Mouse (Mus musculus): ENCODE measurements around the gene Arid3a. TPM values are rescaled to one million over a fixed set of nuclear protein-coding genes. Genes with fewer than 3 reads are reported as not detected.

Arid3a gene
- polyA plus RNA-seq, 1 experiment from 2014 or later = 5.3 TPM

- no peaks in the 10 kb centered on the region for H3K9me3 ChIP-seq
- 51% methylated on average over 11 of the region's 11 CpGs for WGBS
- peaks cover 53% of the 10 kb centered on the region for H3K4me1 ChIP-seq
- no peak overlapping the region for H3K4me2 ChIP-seq
- peaks cover 65% of the 10 kb centered on the region for H3K36me3 ChIP-seq
- no peak overlapping the region for H3K27ac ChIP-seq
- ATAC-seq (ENCODE audit: insufficient number of reproducible peaks, insufficient read depth, low FRiP score, low TSS enrichment, low read depth) = no peak
- H3K27me3 ChIP-seq = no peaks in the 10 kb centered on the region
- peak overlapping the region; percentile 27; the same call in 1 of the 2 replicates for H3K9ac ChIP-seq
- H3K4me3 ChIP-seq = no peak overlapping the region
Observed at GRCm38 (mm10) chr10:79937775-79938526, 11.1 kb downstream of the Arid3a start.

DNA sequence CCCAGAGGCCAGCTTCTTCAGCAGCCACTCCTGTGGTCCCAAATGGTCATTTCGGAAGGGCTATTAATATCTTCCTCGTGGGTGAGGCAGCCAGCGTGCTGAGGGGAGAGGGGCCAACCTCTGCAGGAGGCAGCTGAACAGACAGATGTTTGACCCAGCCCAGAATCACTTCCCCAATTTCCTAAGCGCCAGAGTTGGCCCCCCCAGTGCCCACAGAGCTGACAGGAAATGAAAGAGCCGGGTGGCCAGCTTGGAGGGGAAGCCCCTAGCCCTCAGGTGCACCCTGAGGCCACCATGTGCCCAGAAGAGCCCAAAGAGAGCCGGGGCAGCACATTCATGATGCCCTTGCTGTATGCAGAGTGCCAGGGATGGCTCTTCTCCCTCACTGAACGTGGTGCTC lies 13.9 kb downstream of the Arid3a start:
- 67% methylated on average over 7 of the region's 7 CpGs for WGBS
- Histone ChIP-seq H3K36me3 (peaks cover 47% of the 10 kb centered on the region), H3K4me2 (no peak overlapping the region), H3K4me1 (peaks cover 58% of the 10 kb centered on the region), H3K27ac (no peak overlapping the region), H3K27me3 (no peaks in the 10 kb centered on the region), H3K9ac (no peak overlapping the region), H3K4me3 (no peak overlapping the region), H3K9me3 (no peaks in the 10 kb centered on the region)
- no peak for ATAC-seq (ENCODE audit: insufficient number of reproducible peaks, insufficient read depth, low FRiP score, low TSS enrichment, low read depth)

DNA sequence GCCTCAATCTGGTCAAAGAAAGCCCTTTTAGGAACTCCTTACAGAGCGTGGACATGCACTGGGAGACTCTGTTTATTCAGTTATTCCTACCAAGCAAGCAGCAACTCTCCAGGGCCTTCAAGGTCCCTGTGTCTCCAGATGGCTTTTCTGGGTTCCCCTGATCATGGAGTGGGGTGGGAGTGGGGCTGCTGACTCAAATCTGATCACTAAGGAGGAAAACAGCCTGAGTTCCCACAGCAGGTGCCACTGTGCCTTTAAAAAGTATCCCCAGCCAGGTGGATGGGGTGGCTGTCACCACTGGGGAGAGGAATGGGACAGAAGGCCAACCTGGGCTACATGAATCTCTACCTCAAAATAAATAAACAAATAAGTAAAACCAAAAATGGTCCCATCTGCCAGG lies 16.1 kb downstream of the Arid3a start:
- WGBS = 84% methylated on average over 1 of the region's 1 CpGs
- peaks cover 53% of the 10 kb centered on the region for H3K4me1 ChIP-seq
- no peak for ATAC-seq (ENCODE audit: insufficient number of reproducible peaks, insufficient read depth, low FRiP score, low TSS enrichment, low read depth)
- H3K4me2 ChIP-seq = no peak overlapping the region
- H3K9me3 ChIP-seq = no peaks in the 10 kb centered on the region
- no peaks in the 10 kb centered on the region for H3K27me3 ChIP-seq
- no peak overlapping the region for H3K9ac ChIP-seq
- H3K4me3 ChIP-seq = no peak overlapping the region
- H3K36me3 ChIP-seq = peaks cover 55% of the 10 kb centered on the region
- peak overlapping the region; percentile 33; the same call in 1 of the 2 replicates for H3K27ac ChIP-seq

- Histone ChIP-seq H3K9me3 (no peaks in the 10 kb centered on the region), H3K27me3 (no peaks in the 10 kb centered on the region), H3K4me1 (peaks cover 50% of the 10 kb centered on the region), H3K4me3 (no peak overlapping the region), H3K9ac (no peak overlapping the region), H3K4me2 (no peak overlapping the region), H3K27ac (peak overlapping the region; percentile 33; the same call in 1 of the 2 replicates), H3K36me3 (peaks cover 56% of the 10 kb centered on the region)
- no peak for ATAC-seq (ENCODE audit: insufficient number of reproducible peaks, insufficient read depth, low FRiP score, low TSS enrichment, low read depth)
- WGBS = 66% methylated on average over 9 of the region's 9 CpGs
Observed at GRCm38 (mm10) chr10:79943471-79943901, 16.6 kb downstream of the Arid3a start.

GRCm38 (mm10) chr10:79945507-79946234 lies 18.8 kb downstream of the Arid3a start:
- peak overlapping the region; percentile 28 for H3K4me2 ChIP-seq
- H3K36me3 ChIP-seq = peaks cover 64% of the 10 kb centered on the region
- H3K27me3 ChIP-seq = no peaks in the 10 kb centered on the region
- H3K9me3 ChIP-seq = no peaks in the 10 kb centered on the region
- WGBS = 23% methylated on average over 16 of the region's 16 CpGs
- peaks cover 45% of the 10 kb centered on the region for H3K4me1 ChIP-seq
- peak overlapping the region; percentile 78 for H3K27ac ChIP-seq
- H3K4me3 ChIP-seq = 0 out of 2 replicates have a peak overlapping the region, but pooled peaks have one; percentile 4
- H3K9ac ChIP-seq = peak overlapping the region; percentile 58
- ATAC-seq (ENCODE audit: insufficient number of reproducible peaks, insufficient read depth, low FRiP score, low TSS enrichment, low read depth) = 0 out of 2 replicates have a peak, but pooled peaks have one; percentile 53

DNA sequence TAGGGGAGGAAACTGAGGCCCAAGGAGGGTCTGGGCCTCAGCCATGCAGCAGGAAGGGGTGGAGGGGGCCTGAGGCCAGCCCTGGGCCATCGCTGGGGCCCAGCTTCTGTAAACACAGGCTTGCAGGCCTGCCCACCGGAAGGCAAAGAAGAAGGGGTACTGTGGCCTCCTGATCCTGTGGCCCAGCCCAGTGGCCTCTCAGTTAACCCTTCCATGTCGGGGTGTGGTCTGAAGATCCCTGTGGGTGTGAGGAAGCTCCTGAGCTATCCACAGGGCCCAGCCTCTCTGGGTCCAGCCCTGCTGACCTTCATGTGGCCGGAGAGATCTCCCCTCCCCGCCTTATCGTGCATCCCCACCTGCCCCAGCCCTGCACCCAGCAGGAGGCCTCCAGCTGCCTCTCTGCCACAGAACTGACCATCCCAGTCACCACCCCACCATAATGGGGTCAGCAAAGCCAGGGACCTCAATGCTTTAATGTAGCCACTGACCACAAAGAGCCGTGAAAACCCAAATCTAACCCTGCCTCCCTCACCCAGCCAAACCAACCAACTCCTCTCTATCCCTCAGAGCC lies 20.0 kb downstream of the Arid3a start:
- 30% methylated on average over 7 of the region's 7 CpGs for WGBS
- no peak for ATAC-seq (ENCODE audit: insufficient number of reproducible peaks, insufficient read depth, low FRiP score, low TSS enrichment, low read depth)
- H3K36me3 ChIP-seq = peaks cover 64% of the 10 kb centered on the region
- H3K4me1 ChIP-seq = peaks cover 43% of the 10 kb centered on the region
- H3K27ac ChIP-seq = peak overlapping the region; percentile 78
- H3K4me2 ChIP-seq = peak overlapping the region; percentile 27
- peak overlapping the region; percentile 40; the same call in 1 of the 2 replicates for H3K9ac ChIP-seq
- H3K9me3 ChIP-seq = no peaks in the 10 kb centered on the region
- no peaks in the 10 kb centered on the region for H3K27me3 ChIP-seq
- no peak overlapping the region for H3K4me3 ChIP-seq

- H3K9me3 ChIP-seq = no peaks in the 10 kb centered on the region
- H3K9ac ChIP-seq = no peak overlapping the region; the same call in 1 of the 2 replicates
- no peak for ATAC-seq (ENCODE audit: insufficient number of reproducible peaks, insufficient read depth, low FRiP score, low TSS enrichment, low read depth)
- H3K27me3 ChIP-seq = no peaks in the 10 kb centered on the region
- H3K36me3 ChIP-seq = peaks cover 63% of the 10 kb centered on the region
- 0 out of 2 replicates have a peak overlapping the region, but pooled peaks have one; percentile 27 for H3K4me2 ChIP-seq
- peaks cover 43% of the 10 kb centered on the region for H3K4me1 ChIP-seq
- peak overlapping the region; percentile 39; the same call in 1 of the 2 replicates for H3K27ac ChIP-seq
- 72% methylated on average over 6 of the region's 6 CpGs for WGBS
- H3K4me3 ChIP-seq = no peak overlapping the region
Observed at GRCm38 (mm10) chr10:79947502-79947901, 20.7 kb downstream of the Arid3a start.

- no peak overlapping the region for H3K9ac ChIP-seq
- no peak overlapping the region for H3K4me3 ChIP-seq
- no peaks in the 10 kb centered on the region for H3K27me3 ChIP-seq
- no peak overlapping the region for H3K27ac ChIP-seq
- no peak overlapping the region for H3K4me2 ChIP-seq
- WGBS = 78% methylated on average over 4 of the region's 4 CpGs
- peaks cover 71% of the 10 kb centered on the region for H3K36me3 ChIP-seq
- H3K9me3 ChIP-seq = no peaks in the 10 kb centered on the region
- H3K4me1 ChIP-seq = peaks cover 22% of the 10 kb centered on the region
- no peak for ATAC-seq (ENCODE audit: insufficient number of reproducible peaks, insufficient read depth, low FRiP score, low TSS enrichment, low read depth)
Observed at GRCm38 (mm10) chr10:79949873-79950272, 23.0 kb downstream of the Arid3a start.

GRCm38 (mm10) chr10:79950661-79951060 lies 23.8 kb downstream of the Arid3a start:
- WGBS = 84% methylated on average over 18 of the region's 18 CpGs
- Histone ChIP-seq H3K27me3 (no peaks in the 10 kb centered on the region), H3K27ac (no peak overlapping the region), H3K9ac (no peak overlapping the region), H3K4me1 (peaks cover 15% of the 10 kb centered on the region), H3K9me3 (no peaks in the 10 kb centered on the region), H3K4me3 (no peak overlapping the region), H3K36me3 (peaks cover 71% of the 10 kb centered on the region), H3K4me2 (no peak overlapping the region)
- no peak for ATAC-seq (ENCODE audit: insufficient number of reproducible peaks, insufficient read depth, low FRiP score, low TSS enrichment, low read depth)

DNA sequence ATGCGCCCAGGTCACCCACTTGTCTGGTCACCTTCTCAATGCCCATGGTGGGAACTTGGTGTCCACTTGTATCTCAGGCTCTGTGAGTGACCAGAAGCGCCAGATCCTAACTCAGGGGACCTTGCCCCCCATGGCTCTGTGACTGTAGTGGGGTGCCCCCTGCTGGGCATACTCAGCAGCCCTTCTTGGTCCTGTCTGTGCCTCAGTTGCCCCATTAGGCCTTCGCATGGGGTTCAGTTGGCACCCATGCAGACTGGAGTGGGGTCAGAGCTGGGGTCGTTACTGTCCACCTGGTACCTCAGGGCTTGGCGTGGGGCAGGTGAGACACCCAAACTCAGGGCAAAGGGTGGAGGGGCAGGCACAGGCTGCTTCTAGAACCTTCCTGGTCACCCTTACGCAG lies 27.1 kb downstream of the Arid3a start:
- H3K4me1 ChIP-seq = 0 out of 2 replicates have a peak, but pooled peaks cover 3% of the 10 kb centered on the region
- no peaks in the 10 kb centered on the region for H3K9me3 ChIP-seq
- no peak overlapping the region for H3K27ac ChIP-seq
- no peaks in the 10 kb centered on the region for H3K27me3 ChIP-seq
- H3K9ac ChIP-seq = no peak overlapping the region
- no peak overlapping the region for H3K4me3 ChIP-seq
- 89% methylated on average over 6 of the region's 6 CpGs for WGBS
- H3K4me2 ChIP-seq = no peak overlapping the region
- ATAC-seq (ENCODE audit: insufficient number of reproducible peaks, insufficient read depth, low FRiP score, low TSS enrichment, low read depth) = no peak
- H3K36me3 ChIP-seq = peaks cover 46% of the 10 kb centered on the region

DNA sequence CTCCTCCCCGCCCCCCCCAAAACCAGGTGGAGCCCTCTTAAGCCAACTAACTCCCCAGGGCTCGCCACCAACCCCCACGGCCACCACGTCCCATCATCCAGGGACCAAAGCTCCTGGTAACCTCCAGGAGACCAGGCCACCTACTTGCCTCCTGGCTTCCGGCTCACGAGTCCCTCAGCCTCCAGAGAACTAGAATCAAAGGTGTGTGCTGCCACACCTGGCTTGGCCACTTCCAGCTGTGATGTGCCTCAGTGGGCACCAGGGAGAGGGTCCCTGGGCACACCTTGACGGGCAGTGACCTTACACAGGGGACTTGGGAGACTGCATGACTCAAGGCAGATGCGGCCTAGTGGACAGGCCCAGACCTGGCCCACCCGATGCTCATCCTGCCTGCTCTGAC lies 28.8 kb downstream of the Arid3a start:
- H3K27me3 ChIP-seq = no peaks in the 10 kb centered on the region
- peak overlapping the region; percentile 36; the same call in 1 of the 2 replicates for H3K9ac ChIP-seq

More for the DNA sequence above, 28.8 kb downstream of the Arid3a start:
- Histone ChIP-seq H3K4me3 (no peak overlapping the region), H3K4me2 (no peak overlapping the region), H3K4me1 (peaks cover 6% of the 10 kb centered on the region), H3K36me3 (peaks cover 28% of the 10 kb centered on the region), H3K9me3 (no peaks in the 10 kb centered on the region), H3K27ac (no peak overlapping the region)
- ATAC-seq (ENCODE audit: insufficient number of reproducible peaks, insufficient read depth, low FRiP score, low TSS enrichment, low read depth) = no peak
- 70% methylated on average over 9 of the region's 9 CpGs for WGBS

All from embryonic facial prominence, embryonic 13.5 days (tissue).